Mouse (Mus musculus) forebrain, embryonic 12.5 days (tissue): ENCODE results near the gene Cdkn1c. TPM values are rescaled to one million over a fixed set of nuclear protein-coding genes. Genes with fewer than 3 reads are reported as not detected.

Source experiments
- ATAC-seq: fragments of 200-750 bp; cut with Nextera tagmentation; 2 replicates; pipeline ENCODE4 v1.8.0; 2017; ENCODE audit warnings: moderate TSS enrichment; ENCODE audit not compliant: low FRiP score
- H3K27ac ChIP-seq: fragments of 300-500 bp; sonication (generic); 2 replicates; pipeline ENCODE4 v1.5.1; 2016; ENCODE audit warnings: mild to moderate bottlenecking
- H3K27me3 ChIP-seq: fragments of 300-500 bp; sonication (generic); 2 replicates; pipeline ENCODE4 v1.6.1; 2016; ENCODE audit warnings: mild to moderate bottlenecking
- H3K36me3 ChIP-seq: fragments of 300-500 bp; sonication (generic); replicated peaks from 2 replicates; pipeline ENCODE4 v1.6.1; 2016; ENCODE audit warnings: mild to moderate bottlenecking
- H3K4me1 ChIP-seq: fragments of 300-500 bp; sonication (generic); 2 replicates; pipeline ENCODE4 v1.6.1; 2016
- H3K4me2 ChIP-seq: fragments of 300-500 bp; sonication (generic); 2 replicates; pipeline ENCODE4 v1.6.1; 2016; ENCODE audit warnings: mild to moderate bottlenecking, moderate library complexity
- H3K4me3 ChIP-seq: fragments of 300-500 bp; sonication (generic); replicated peaks from 2 replicates; pipeline ENCODE4 v1.5.1; 2016; ENCODE audit warnings: mild to moderate bottlenecking
- H3K9ac ChIP-seq: fragments of 300-500 bp; sonication (generic); 2 replicates; pipeline ENCODE4 v1.6.1; 2016; ENCODE audit warnings: mild to moderate bottlenecking
- H3K9me3 ChIP-seq: fragments of 300-500 bp; sonication (generic); 2 replicates; pipeline ENCODE4 v1.6.1; 2016
- WGBS: fragments of 180-500 bp; shearing (Covaris S2); methylation state at CpG from one replicate; pipeline ENCODE4 v1.1.7; 2016; 5-methylcytosine and 5-hydroxymethylcytosine counted together
- polyA plus RNA-seq: library from polyadenylated mRNA; unstranded; fragments of >200 nt; fragmentation: Nextera tagmentation; extraction: Ambion mirVana; gene quantifications from 2 replicates; pipeline ENCODE4 v1.2.1, GENCODE M21; 2016

Gene Cdkn1c
- polyA plus RNA-seq, 1 experiment from 2014 or later, result 351 TPM

- H3K4me3 ChIP-seq, result no peak overlapping the region
- H3K9ac ChIP-seq, result no peak overlapping the region
- H3K4me1 ChIP-seq, result peaks cover 11% of the 10 kb centered on the region; the same call in 1 of the 2 replicates
- no peaks in the 10 kb centered on the region for H3K9me3 ChIP-seq
- H3K36me3 ChIP-seq, result no peaks in the 10 kb centered on the region
- peaks cover 59% of the 10 kb centered on the region for H3K27me3 ChIP-seq
- no peak for ATAC-seq
- WGBS, result 85% methylated on average over 12 of the region's 12 CpGs
- no peak overlapping the region for H3K4me2 ChIP-seq
- no peak overlapping the region for H3K27ac ChIP-seq
Observed at GRCm38 (mm10) chr7:143416406-143416805, 44.4 kb downstream of the Cdkn1c start.

GRCm38 (mm10) chr7:143415070-143415469, 45.8 kb downstream of the Cdkn1c start:
- WGBS, result 65% methylated on average over 4 of the region's 4 CpGs
- Histone ChIP-seq H3K27ac (no peak overlapping the region), H3K9me3 (no peaks in the 10 kb centered on the region), H3K9ac (no peak overlapping the region), H3K36me3 (no peaks in the 10 kb centered on the region), H3K4me1 (peaks cover 11% of the 10 kb centered on the region; the same call in 1 of the 2 replicates), H3K27me3 (peaks cover 49% of the 10 kb centered on the region; the same call in 1 of the 2 replicates), H3K4me2 (no peak overlapping the region), H3K4me3 (no peak overlapping the region)
- no peak for ATAC-seq

- peaks cover 15% of the 10 kb centered on the region; the same call in 1 of the 2 replicates for H3K4me1 ChIP-seq
- no peak overlapping the region for H3K4me3 ChIP-seq
- WGBS, result 82% methylated on average over 6 of the region's 6 CpGs
- H3K27me3 ChIP-seq, result peaks cover 47% of the 10 kb centered on the region
- ATAC-seq, result no peak
- no peak overlapping the region for H3K9ac ChIP-seq
- H3K36me3 ChIP-seq, result no peaks in the 10 kb centered on the region
- no peak overlapping the region for H3K4me2 ChIP-seq
- H3K9me3 ChIP-seq, result no peaks in the 10 kb centered on the region
- no peak overlapping the region for H3K27ac ChIP-seq
Observed at GRCm38 (mm10) chr7:143412606-143413005, 48.2 kb downstream of the Cdkn1c start.

- peaks cover 39% of the 10 kb centered on the region for H3K27me3 ChIP-seq
- no peaks in the 10 kb centered on the region for H3K36me3 ChIP-seq
- H3K9ac ChIP-seq, result no peak overlapping the region
- 55% methylated on average over 13 of the region's 13 CpGs for WGBS
- H3K9me3 ChIP-seq, result no peaks in the 10 kb centered on the region
- ATAC-seq, result no peak
- H3K27ac ChIP-seq, result no peak overlapping the region
- H3K4me1 ChIP-seq, result peaks cover 11% of the 10 kb centered on the region; the same call in 1 of the 2 replicates
- H3K4me3 ChIP-seq, result no peak overlapping the region
- H3K4me2 ChIP-seq, result no peak overlapping the region
Observed at GRCm38 (mm10) chr7:143408615-143409021, 52.2 kb downstream of the Cdkn1c start.

Other genes starting within 250 kb of the Cdkn1c start
- 0.26 and 0.27 TPM in 2 replicates for gene Slc22a18, start 12.7 kb upstream of the Cdkn1c start, polyA plus RNA-seq
- gene Phlda2, start 42.1 kb upstream of the Cdkn1c start, polyA plus RNA-seq, result 0.63 and 0.79 TPM in 2 replicates
- gene Nap1l4, start 88.1 kb upstream of the Cdkn1c start, polyA plus RNA-seq, result 357 and 369 TPM in 2 replicates
- gene Cars, start 139.0 kb upstream of the Cdkn1c start, polyA plus RNA-seq, result 69.0 and 74.3 TPM in 2 replicates
- gene Tnfrsf26, start 167.7 kb upstream of the Cdkn1c start, polyA plus RNA-seq, result 0.12 and 0.22 TPM in 2 replicates
- gene Tnfrsf22, start 188.6 kb upstream of the Cdkn1c start, polyA plus RNA-seq, result 7.7 and 7.8 TPM in 2 replicates
- 0.28 and 0.51 TPM in 2 replicates for gene Tnfrsf23, start 224.8 kb upstream of the Cdkn1c start, polyA plus RNA-seq